Mouse (Mus musculus): ENCODE data around the gene Rnf24. TPM values are rescaled to one million over a fixed set of nuclear protein-coding genes. Genes with fewer than 3 reads are reported as not detected.
"Not testable (repeated sequence)": the region's sequence is repeated elsewhere in the genome, so short reads cannot be mapped to it uniquely, and the experiment has no call there.

Gene Rnf24
- polyA plus RNA-seq, 1 experiment from 2014 or later, result 2.3 TPM

DNA sequence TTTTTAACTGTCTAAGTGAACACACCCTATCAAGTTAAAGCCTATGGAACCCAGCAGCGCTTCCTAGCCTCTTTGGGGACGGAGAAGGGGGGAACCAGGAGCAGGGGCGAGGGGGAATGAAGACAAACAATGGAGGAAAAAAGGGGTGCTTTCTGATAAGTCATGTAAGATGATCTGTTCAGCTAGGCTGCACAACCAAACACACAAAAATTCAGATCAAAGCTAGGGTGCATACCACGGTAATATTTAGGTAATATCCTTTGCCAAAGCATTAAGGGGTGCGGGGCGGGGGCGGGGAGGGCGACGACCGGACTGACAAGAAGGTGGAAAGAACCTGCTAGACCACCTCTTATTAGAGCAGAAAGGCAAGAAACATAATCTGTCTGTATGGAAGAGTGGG, 1.2 kb downstream of the Rnf24 start:
- Histone ChIP-seq H3K4me3 (ENCODE audit: low read length) (peak overlapping the region; percentile 92), H3K4me1 (ENCODE audit: control insufficient read depth, insufficient read depth, low read length) (peaks cover 13% of the 10 kb centered on the region), H3K27me3 (replicated peaks; ENCODE audit: control insufficient read depth, insufficient read depth, low read length) (no peaks in the 10 kb centered on the region), H3K4me2 (ENCODE audit: low read depth, low read length) (peak overlapping the region; percentile 87), H3K9ac (ENCODE audit: low read depth, low read length) (no peak overlapping the region), H3K36me3 (ENCODE audit: control insufficient read depth, insufficient read depth, low read length) (no peaks in the 10 kb centered on the region), H3K27ac (ENCODE audit: low read length) (no peak overlapping the region), H3K9me3 (ENCODE audit: control insufficient read depth, low read length) (no peaks in the 10 kb centered on the region)
- ATAC-seq, result no peak
- 29% methylated on average over 10 of the region's 10 CpGs for WGBS

DNA sequence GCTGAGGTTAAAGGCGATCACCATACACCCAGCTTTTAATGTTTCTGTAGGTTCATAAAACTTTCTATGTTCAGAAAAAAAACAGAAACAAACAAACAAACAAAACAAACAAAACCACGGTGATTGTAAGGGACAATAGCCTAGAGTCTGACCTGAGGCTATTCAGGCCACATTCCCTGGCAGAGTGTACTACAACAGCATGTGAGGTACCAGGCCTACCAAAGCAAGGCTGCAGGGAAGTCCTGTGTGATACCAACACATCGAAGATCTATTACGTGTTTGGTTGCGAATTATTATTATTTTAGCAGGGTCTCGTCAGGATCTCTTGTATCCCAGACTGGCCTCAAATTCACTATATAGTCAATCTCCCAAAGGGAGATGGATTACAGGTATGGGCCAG, 2.4 kb downstream of the Rnf24 start:
- Histone ChIP-seq H3K9me3 (ENCODE audit: control insufficient read depth, low read length) (no peaks in the 10 kb centered on the region), H3K36me3 (ENCODE audit: control insufficient read depth, insufficient read depth, low read length) (no peaks in the 10 kb centered on the region), H3K27ac (ENCODE audit: low read length) (no peak overlapping the region), H3K9ac (ENCODE audit: low read depth, low read length) (no peak overlapping the region), H3K4me1 (ENCODE audit: control insufficient read depth, insufficient read depth, low read length) (peaks cover 13% of the 10 kb centered on the region), H3K4me2 (ENCODE audit: low read depth, low read length) (no peak overlapping the region), H3K27me3 (replicated peaks; ENCODE audit: control insufficient read depth, insufficient read depth, low read length) (no peaks in the 10 kb centered on the region), H3K4me3 (ENCODE audit: low read length) (no peak overlapping the region)
- ATAC-seq, result no peak
- WGBS, result 85% methylated on average over 6 of the region's 6 CpGs

DNA sequence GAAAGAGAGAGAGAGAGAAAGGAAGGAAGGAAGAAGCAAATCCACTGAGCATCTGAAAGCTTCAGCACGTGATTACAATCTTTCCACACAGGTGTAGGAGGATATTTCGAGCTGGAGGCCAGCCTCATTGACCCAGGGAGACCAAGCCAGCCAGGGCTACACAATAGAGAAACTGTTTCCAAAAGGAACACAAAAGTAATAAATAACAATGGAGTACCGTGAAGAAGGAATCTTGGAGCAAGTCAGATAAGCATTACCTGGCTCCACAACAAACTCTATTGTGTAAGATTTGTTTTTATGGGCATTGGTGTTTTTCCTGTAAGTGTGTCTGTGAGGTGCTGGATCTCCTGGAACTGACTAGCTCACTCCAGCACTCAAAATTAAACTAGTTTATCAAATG, 7.1 kb downstream of the Rnf24 start:
- Histone ChIP-seq H3K4me2 (ENCODE audit: low read depth, low read length) (no peak overlapping the region), H3K36me3 (ENCODE audit: control insufficient read depth, insufficient read depth, low read length) (no peaks in the 10 kb centered on the region), H3K4me1 (ENCODE audit: control insufficient read depth, insufficient read depth, low read length) (no peaks in the 10 kb centered on the region), H3K27ac (ENCODE audit: low read length) (no peak overlapping the region), H3K27me3 (replicated peaks; ENCODE audit: control insufficient read depth, insufficient read depth, low read length) (no peaks in the 10 kb centered on the region), H3K9ac (ENCODE audit: low read depth, low read length) (no peak overlapping the region), H3K9me3 (ENCODE audit: control insufficient read depth, low read length) (no peaks in the 10 kb centered on the region), H3K4me3 (ENCODE audit: low read length) (no peak overlapping the region)
- 61% methylated on average over 3 of the region's 3 CpGs for WGBS
- ATAC-seq, result no peak

DNA sequence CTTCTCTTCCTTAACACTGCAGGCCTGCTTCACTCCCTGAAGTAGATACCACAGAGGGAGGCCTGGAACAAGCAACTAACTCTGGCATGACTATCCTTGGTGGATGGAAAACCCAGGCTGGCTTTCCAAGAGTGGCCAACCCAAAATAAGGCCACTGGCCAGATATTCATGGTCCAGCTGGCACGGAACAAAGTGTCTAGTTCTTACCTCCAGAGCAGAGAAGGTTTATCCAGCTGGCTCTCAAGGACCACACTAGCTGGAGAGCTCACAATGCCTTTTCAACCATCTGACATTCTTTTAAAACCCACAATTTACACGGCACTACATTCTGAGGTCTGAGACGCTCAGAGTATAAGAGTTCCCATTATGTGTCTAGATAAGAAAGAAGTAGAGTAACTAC, 8.2 kb downstream of the Rnf24 start:
- no peak overlapping the region for H3K9ac ChIP-seq (ENCODE audit: low read depth, low read length)
- H3K4me1 ChIP-seq (ENCODE audit: control insufficient read depth, insufficient read depth, low read length), result no peaks in the 10 kb centered on the region
- ATAC-seq, result no peak
- WGBS, result 83% methylated on average over 3 of the region's 3 CpGs
- no peak overlapping the region for H3K27ac ChIP-seq (ENCODE audit: low read length)
- H3K27me3 ChIP-seq (replicated peaks; ENCODE audit: control insufficient read depth, insufficient read depth, low read length), result no peaks in the 10 kb centered on the region
- H3K36me3 ChIP-seq (ENCODE audit: control insufficient read depth, insufficient read depth, low read length), result no peaks in the 10 kb centered on the region
- no peaks in the 10 kb centered on the region for H3K9me3 ChIP-seq (ENCODE audit: control insufficient read depth, low read length)
- H3K4me2 ChIP-seq (ENCODE audit: low read depth, low read length), result no peak overlapping the region
- no peak overlapping the region for H3K4me3 ChIP-seq (ENCODE audit: low read length)

DNA sequence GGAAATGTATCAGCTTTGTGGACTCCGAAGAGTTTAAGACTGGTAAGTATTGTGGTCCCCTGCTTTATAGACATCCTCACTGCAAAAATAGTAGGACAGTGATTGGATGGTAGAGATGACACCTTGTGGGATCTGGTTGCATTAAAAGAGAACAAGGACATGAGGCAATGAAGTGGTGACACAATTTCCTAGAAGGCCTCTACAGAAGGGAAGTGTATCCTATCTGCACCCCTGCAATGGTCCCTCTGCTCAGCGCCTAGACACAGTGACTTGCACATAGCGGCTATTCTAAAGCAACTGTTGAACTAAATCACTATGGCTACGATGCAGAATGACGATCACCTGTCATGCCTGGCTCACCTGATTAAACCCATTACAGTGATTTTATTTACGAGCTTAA, 15.1 kb downstream of the Rnf24 start:
- H3K4me3 ChIP-seq (ENCODE audit: low read length), result no peak overlapping the region
- ATAC-seq, result no peak
- H3K27me3 ChIP-seq (replicated peaks; ENCODE audit: control insufficient read depth, insufficient read depth, low read length), result no peaks in the 10 kb centered on the region
- no peak overlapping the region for H3K27ac ChIP-seq (ENCODE audit: low read length)
- H3K9me3 ChIP-seq (ENCODE audit: control insufficient read depth, low read length), result no peaks in the 10 kb centered on the region
- WGBS, result 82% methylated on average over 6 of the region's 6 CpGs
- no peaks in the 10 kb centered on the region for H3K4me1 ChIP-seq (ENCODE audit: control insufficient read depth, insufficient read depth, low read length)
- H3K4me2 ChIP-seq (ENCODE audit: low read depth, low read length), result no peak overlapping the region
- H3K36me3 ChIP-seq (ENCODE audit: control insufficient read depth, insufficient read depth, low read length), result no peaks in the 10 kb centered on the region
- no peak overlapping the region for H3K9ac ChIP-seq (ENCODE audit: low read depth, low read length)

DNA sequence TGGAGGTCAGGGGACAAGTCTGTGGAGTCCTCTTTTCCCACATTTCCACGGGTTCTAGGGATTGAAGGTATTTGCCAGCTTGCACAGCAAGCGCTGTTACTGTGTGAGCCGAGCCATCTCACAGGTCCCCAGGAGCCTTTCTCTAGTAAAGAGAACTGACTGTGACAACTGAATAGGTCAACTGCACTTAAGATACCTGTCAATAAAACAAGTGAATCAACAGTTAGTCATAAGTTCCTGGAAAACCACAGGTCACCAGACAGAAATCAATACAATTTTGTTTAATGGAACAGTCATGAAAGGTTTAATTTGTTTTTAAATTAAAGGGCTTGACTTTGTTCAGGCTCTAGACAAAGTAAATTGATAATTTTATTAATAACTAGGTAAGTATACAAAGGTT, 22.1 kb downstream of the Rnf24 start:
- no peaks in the 10 kb centered on the region for H3K36me3 ChIP-seq (ENCODE audit: control insufficient read depth, insufficient read depth, low read length)
- H3K27ac ChIP-seq (ENCODE audit: low read length), result no peak overlapping the region
- H3K4me2 ChIP-seq (ENCODE audit: low read depth, low read length), result no peak overlapping the region
- no peak overlapping the region for H3K4me3 ChIP-seq (ENCODE audit: low read length)
- no peak for ATAC-seq
- no peaks in the 10 kb centered on the region for H3K4me1 ChIP-seq (ENCODE audit: control insufficient read depth, insufficient read depth, low read length)
- H3K9ac ChIP-seq (ENCODE audit: low read depth, low read length), result no peak overlapping the region
- 85% methylated on average over 3 of the region's 3 CpGs for WGBS
- H3K27me3 ChIP-seq (replicated peaks; ENCODE audit: control insufficient read depth, insufficient read depth, low read length), result no peaks in the 10 kb centered on the region
- no peaks in the 10 kb centered on the region for H3K9me3 ChIP-seq (ENCODE audit: control insufficient read depth, low read length)

DNA sequence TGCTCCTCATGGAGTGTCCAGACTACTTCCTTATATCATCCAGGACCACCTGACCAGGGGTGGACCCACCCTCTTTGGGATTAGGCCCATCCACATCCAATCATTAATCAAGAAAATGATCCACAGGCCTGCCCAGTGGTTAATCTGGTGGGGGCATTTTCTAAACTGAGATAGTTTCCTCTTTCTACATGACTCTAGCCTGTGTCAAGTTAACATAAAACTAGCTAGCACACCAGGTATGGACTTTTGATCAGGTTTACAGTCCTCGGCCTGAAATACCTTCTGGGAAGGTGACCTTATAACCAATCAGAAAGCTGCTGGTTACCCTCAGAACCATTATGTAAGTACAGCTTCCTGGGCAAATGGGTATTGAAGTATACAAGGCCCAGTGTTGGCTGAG, 23.7 kb downstream of the Rnf24 start:
- no peak overlapping the region for H3K4me2 ChIP-seq (ENCODE audit: low read depth, low read length)
- 91% methylated on average over 1 of the region's 1 CpGs for WGBS
- no peaks in the 10 kb centered on the region for H3K36me3 ChIP-seq (ENCODE audit: control insufficient read depth, insufficient read depth, low read length)
- H3K27me3 ChIP-seq (replicated peaks; ENCODE audit: control insufficient read depth, insufficient read depth, low read length), result no peaks in the 10 kb centered on the region
- H3K9me3 ChIP-seq (ENCODE audit: control insufficient read depth, low read length), result no peaks in the 10 kb centered on the region
- no peak overlapping the region for H3K9ac ChIP-seq (ENCODE audit: low read depth, low read length)
- ATAC-seq, result no peak
- no peak overlapping the region for H3K27ac ChIP-seq (ENCODE audit: low read length)
- no peak overlapping the region for H3K4me3 ChIP-seq (ENCODE audit: low read length)
- no peaks in the 10 kb centered on the region for H3K4me1 ChIP-seq (ENCODE audit: control insufficient read depth, insufficient read depth, low read length)

DNA sequence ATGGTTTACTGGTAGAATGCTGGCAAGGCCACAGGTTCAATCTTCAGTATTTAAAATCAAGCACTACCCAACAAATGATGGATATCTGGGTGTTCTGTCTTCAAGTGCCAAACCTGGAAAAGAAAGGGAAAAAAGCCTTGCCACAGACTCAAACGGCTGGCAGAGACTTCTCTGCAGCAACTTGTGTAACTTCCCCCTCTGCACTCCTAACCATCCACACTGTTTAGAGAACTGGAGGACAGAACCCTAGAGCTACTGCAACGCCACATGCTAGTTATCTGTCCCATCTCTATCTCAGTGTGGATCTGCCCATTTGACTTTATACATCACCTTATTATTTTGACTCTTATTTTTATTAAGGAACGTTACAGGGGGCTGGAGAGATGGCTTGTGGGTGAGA, 26.6 kb downstream of the Rnf24 start:
- no peak overlapping the region for H3K27ac ChIP-seq (ENCODE audit: low read length)
- no peak overlapping the region for H3K9ac ChIP-seq (ENCODE audit: low read depth, low read length)
- H3K4me1 ChIP-seq (ENCODE audit: control insufficient read depth, insufficient read depth, low read length), result no peaks in the 10 kb centered on the region
- H3K36me3 ChIP-seq (ENCODE audit: control insufficient read depth, insufficient read depth, low read length), result no peaks in the 10 kb centered on the region
- no peak for ATAC-seq
- no peaks in the 10 kb centered on the region for H3K27me3 ChIP-seq (replicated peaks; ENCODE audit: control insufficient read depth, insufficient read depth, low read length)
- no peak overlapping the region for H3K4me3 ChIP-seq (ENCODE audit: low read length)
- no peak overlapping the region for H3K4me2 ChIP-seq (ENCODE audit: low read depth, low read length)
- no peaks in the 10 kb centered on the region for H3K9me3 ChIP-seq (ENCODE audit: control insufficient read depth, low read length)
- 53% methylated on average over 3 of the region's 3 CpGs for WGBS

DNA sequence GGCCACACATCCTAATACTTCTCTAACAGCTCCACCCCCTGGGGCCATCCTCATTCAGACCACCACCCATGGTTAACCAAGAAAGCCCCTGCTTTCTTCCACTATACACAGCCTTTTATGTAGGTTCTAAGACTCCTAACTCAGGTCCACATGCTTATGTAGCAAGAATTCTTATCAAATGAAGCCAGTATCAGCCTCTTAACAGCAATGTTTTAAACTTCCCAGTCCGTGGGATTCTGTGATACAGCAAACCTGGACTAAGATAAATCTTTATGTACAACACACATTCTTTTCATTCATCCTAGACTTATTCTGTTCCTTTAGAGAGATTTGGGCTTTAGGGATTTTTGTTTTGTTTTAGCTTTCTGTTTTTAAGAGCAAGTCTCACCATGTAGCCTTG, 29.0 kb downstream of the Rnf24 start:
- Histone ChIP-seq H3K4me1 (ENCODE audit: control insufficient read depth, insufficient read depth, low read length) (no peaks in the 10 kb centered on the region), H3K27ac (ENCODE audit: low read length) (no peak overlapping the region), H3K36me3 (ENCODE audit: control insufficient read depth, insufficient read depth, low read length) (no peaks in the 10 kb centered on the region), H3K27me3 (replicated peaks; ENCODE audit: control insufficient read depth, insufficient read depth, low read length) (no peaks in the 10 kb centered on the region), H3K4me2 (ENCODE audit: low read depth, low read length) (no peak overlapping the region), H3K4me3 (ENCODE audit: low read length) (no peak overlapping the region), H3K9me3 (ENCODE audit: control insufficient read depth, low read length) (no peaks in the 10 kb centered on the region), H3K9ac (ENCODE audit: low read depth, low read length) (no peak overlapping the region)
- 69% methylated on average over 1 of the region's 1 CpGs for WGBS
- ATAC-seq, result no peak

DNA sequence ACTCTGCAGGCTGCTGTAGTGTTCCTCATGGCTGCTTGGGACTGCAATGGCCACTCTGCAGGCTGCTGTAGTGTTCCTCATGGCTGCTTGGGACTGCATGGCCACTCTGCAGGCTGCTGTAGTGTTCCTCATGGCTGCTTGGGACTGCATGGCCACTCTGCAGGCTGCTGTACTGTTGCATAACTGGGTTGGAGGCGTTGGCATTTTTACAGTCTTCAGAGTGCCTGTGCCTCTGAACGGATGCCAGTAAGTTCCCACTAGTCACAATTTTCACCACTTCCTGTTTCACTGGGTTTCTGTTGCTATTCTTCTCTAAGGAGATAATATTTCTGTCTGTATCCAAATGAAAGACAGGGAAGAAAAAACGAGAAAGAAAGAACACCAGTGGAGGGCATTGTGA, 31.5 kb downstream of the Rnf24 start:
- H3K4me2 ChIP-seq (ENCODE audit: low read depth, low read length); H3K27me3 ChIP-seq (replicated peaks; ENCODE audit: control insufficient read depth, insufficient read depth, low read length); H3K9me3 ChIP-seq (ENCODE audit: control insufficient read depth, low read length); H3K36me3 ChIP-seq (ENCODE audit: control insufficient read depth, insufficient read depth, low read length); ATAC-seq; H3K27ac ChIP-seq (ENCODE audit: low read length); H3K9ac ChIP-seq (ENCODE audit: low read depth, low read length); H3K4me3 ChIP-seq (ENCODE audit: low read length); H3K4me1 ChIP-seq (ENCODE audit: control insufficient read depth, insufficient read depth, low read length): not testable (repeated sequence)
- 47% methylated on average over 3 of the region's 3 CpGs for WGBS

Measured in intestine, embryonic 16.5 days (tissue).